In genomic region chr19:4300271-4300704, GRCm38 (mm10) we compare ENCODE assay signal across 7 mouse cellular contexts. TPM values are rescaled to one million over a fixed set of nuclear protein-coding genes. Genes with fewer than 3 reads are reported as not detected.
A peak's percentile ranks its signal among the peaks of the same experiment; 100 is the strongest.
DNase-seq lines count a peak whose midpoint lies in the region; ATAC-seq and TF ChIP-seq lines count a peak whose summit lies in the region.

No protein-coding gene starts in this region.

- H3K27me3 ChIP-seq in kidney, adult 2 months (replicated peaks; ENCODE audit: control insufficient read depth, insufficient read depth, low read length) = no peaks in the 10 kb centered on the region
- no peaks in the 10 kb centered on the region for H3K27me3 ChIP-seq in intestine, embryonic 15.5 days (replicated peaks)
- H3K27me3 ChIP-seq in stomach, postnatal 0 days (ENCODE audit: control insufficient read depth, insufficient read depth, low read length) = no peaks in the 10 kb centered on the region

- H3K4me3 ChIP-seq in kidney, adult 2 months (ENCODE audit: insufficient read depth, low read depth, low read length) = no peak overlapping the region
- H3K4me3 ChIP-seq in bone marrow, adult 2 months (replicated peaks; ENCODE audit: control insufficient read depth, low read depth, low read length) = peak overlapping the region; percentile 16
- H3K4me3 ChIP-seq in intestine, embryonic 15.5 days (replicated peaks) = no peak overlapping the region
- H3K4me3 ChIP-seq in stomach, postnatal 0 days (ENCODE audit: low read depth, low read length) = no peak overlapping the region

- no peaks in the 10 kb centered on the region for H3K36me3 ChIP-seq in kidney, adult 2 months (ENCODE audit: control insufficient read depth, insufficient read depth, low read length)
- peaks cover 4% of the 10 kb centered on the region; the same call in 1 of the 2 replicates for H3K36me3 ChIP-seq in intestine, embryonic 15.5 days
- H3K36me3 ChIP-seq in stomach, postnatal 0 days (ENCODE audit: control insufficient read depth, insufficient read depth, low read length) = no peaks in the 10 kb centered on the region; the same call in 1 of the 2 replicates

- peak; percentile 48 for DNase-seq in kidney, adult 2 months
- no peak for DNase-seq in kidney, adult 18-20 months
- peak; percentile 86 for DNase-seq in lung, postnatal 36 days
- DNase-seq in stomach, postnatal 0 days (ENCODE audit: low spot score) = peak; percentile 53
- DNase-seq in left cerebral cortex, adult 8-10 months (ENCODE audit: low spot score in 2 of 2) = no peak

- 52% methylated on average over 7 of the region's 7 CpGs for WGBS in kidney, adult 2 months
- 3% methylated on average over 7 of the region's 7 CpGs for WGBS in bone marrow, adult 2 months
- WGBS in intestine, embryonic 15.5 days = 45% methylated on average over 7 of the region's 7 CpGs
- WGBS in stomach, postnatal 0 days = 32% methylated on average over 7 of the region's 7 CpGs

- TF ChIP-seq CTCF in kidney, adult 2 months (conservative IDR thresholded peaks at IDR 0.05; ENCODE audit: insufficient read depth, insufficient read length, low read depth, low read length) = no peak
- TF ChIP-seq CTCF in bone marrow, adult 2 months (IDR thresholded peaks at IDR 0.05; ENCODE audit: control insufficient read depth, insufficient read depth, low read length) = no peak
- no peak for TF ChIP-seq CTCF in stomach, postnatal 0 days (IDR thresholded peaks at IDR 0.05; ENCODE audit: low read depth)

- H3K9ac ChIP-seq in intestine, embryonic 15.5 days = no peak overlapping the region
- H3K9ac ChIP-seq in stomach, postnatal 0 days (ENCODE audit: low read length) = 0 out of 2 replicates have a peak overlapping the region, but pooled peaks have one; percentile 2

- no peak for TF ChIP-seq EP300 in stomach, postnatal 0 days (optimal IDR thresholded peaks at IDR 0.05)

- H3K27ac ChIP-seq in kidney, adult 2 months (ENCODE audit: insufficient read depth, low read depth, low read length) = peak overlapping the region; percentile 25; the same call in 1 of the 2 replicates
- H3K27ac ChIP-seq in bone marrow, adult 2 months (ENCODE audit: control insufficient read depth, insufficient read depth, low read depth, low read length, poor library complexity) = peak overlapping the region; percentile 88
- H3K27ac ChIP-seq in intestine, embryonic 15.5 days = peak overlapping the region; percentile 87
- peak overlapping the region; percentile 83 for H3K27ac ChIP-seq in stomach, postnatal 0 days (replicated peaks)

- H3K4me1 ChIP-seq in kidney, adult 2 months (ENCODE audit: control insufficient read depth, insufficient read depth, low read length) = peaks cover 51% of the 10 kb centered on the region
- H3K4me1 ChIP-seq in bone marrow, adult 2 months (ENCODE audit: control insufficient read depth, insufficient read depth, low read length) = peaks cover 29% of the 10 kb centered on the region
- H3K4me1 ChIP-seq in intestine, embryonic 15.5 days (replicated peaks) = peaks cover 74% of the 10 kb centered on the region
- H3K4me1 ChIP-seq in stomach, postnatal 0 days (replicated peaks; ENCODE audit: control insufficient read depth, insufficient read depth) = peaks cover 24% of the 10 kb centered on the region

- 0 out of 2 replicates have a peak overlapping the region, but pooled peaks have one; percentile 11 for H3K4me2 ChIP-seq in intestine, embryonic 15.5 days (replicated peaks)
- H3K4me2 ChIP-seq in stomach, postnatal 0 days (replicated peaks; ENCODE audit: low read depth) = no peak overlapping the region

- no peak; the same call in 1 of the 2 replicates for ATAC-seq in intestine, embryonic 15.5 days
- ATAC-seq in stomach, postnatal 0 days (ENCODE audit: low FRiP score, low TSS enrichment) = peak; percentile 41

- TF ChIP-seq POLR2A in kidney, adult 2 months (IDR thresholded peaks at IDR 0.05; ENCODE audit: low read depth, low read length) = no peak
- TF ChIP-seq POLR2A in bone marrow, adult 2 months (IDR thresholded peaks at IDR 0.05; ENCODE audit: borderline replicate concordance, control insufficient read depth, low read depth, low read length) = peak; percentile 79; the same call in 1 of the 2 replicates

- H3K9me3 ChIP-seq in intestine, embryonic 15.5 days = no peaks in the 10 kb centered on the region
- no peaks in the 10 kb centered on the region for H3K9me3 ChIP-seq in stomach, postnatal 0 days (ENCODE audit: control insufficient read depth, low read length)

RNA-seq across cellular contexts. Expression of gene Grk2, which starts 5.7 kb away (rescaled TPM):
- 56.7 and 60.3 TPM in 2 replicates for polyA plus RNA-seq in kidney, adult 2 months (2012; rRNA removed)
- 153 and 243 TPM in 2 replicates for polyA plus RNA-seq in bone marrow, adult 2 months (2011; ENCODE audit: insufficient read depth, insufficient read length, low replicate concordance, missing spikeins)
- 18.2 and 18.3 TPM in 2 replicates for polyA plus RNA-seq in intestine, embryonic 15.5 days (2015; fragmentation: Nextera tagmentation; extraction: Ambion mirVana)
- 19.3 and 25.5 TPM in 2 replicates for polyA plus RNA-seq in stomach, postnatal 0 days (2015; fragmentation: Nextera tagmentation; extraction: Ambion mirVana)
- total RNA-seq in left cerebral cortex, adult 8-10 months (2022) = 100 to 1,000 TPM; 191 to 210 (median 203) TPM

RNA-seq across cellular contexts. Expression of gene Ankrd13d, which starts 17.4 kb away (rescaled TPM):
- polyA plus RNA-seq in kidney, adult 2 months (2012; rRNA removed) = 4.2 and 5.1 TPM in 2 replicates
- polyA plus RNA-seq in bone marrow, adult 2 months (2011; ENCODE audit: insufficient read depth, insufficient read length, low replicate concordance, missing spikeins) = 8.4 and 53.2 TPM in 2 replicates
- polyA plus RNA-seq in intestine, embryonic 15.5 days (2015; fragmentation: Nextera tagmentation; extraction: Ambion mirVana) = 5.3 and 5.7 TPM in 2 replicates
- 5.0 and 5.2 TPM in 2 replicates for polyA plus RNA-seq in stomach, postnatal 0 days (2015; fragmentation: Nextera tagmentation; extraction: Ambion mirVana)
- 10 to 100 TPM; 60.1 to 72.5 (median 69.0) TPM for total RNA-seq in left cerebral cortex, adult 8-10 months (2022)

RNA-seq across cellular contexts. Expression of gene Ssh3, which starts 31.3 kb away (rescaled TPM):
- polyA plus RNA-seq in kidney, adult 2 months (2012; rRNA removed) = 39.0 and 61.4 TPM in 2 replicates
- 16.9 and 20.7 TPM in 2 replicates for polyA plus RNA-seq in bone marrow, adult 2 months (2011; ENCODE audit: insufficient read depth, insufficient read length, low replicate concordance, missing spikeins)
- polyA plus RNA-seq in intestine, embryonic 15.5 days (2015; fragmentation: Nextera tagmentation; extraction: Ambion mirVana) = 22.2 and 24.8 TPM in 2 replicates
- polyA plus RNA-seq in stomach, postnatal 0 days (2015; fragmentation: Nextera tagmentation; extraction: Ambion mirVana) = 36.9 and 41.0 TPM in 2 replicates
- 10 to 100 TPM; 40.6 to 55.7 (median 51.5) TPM for total RNA-seq in left cerebral cortex, adult 8-10 months (2022)

Comparison
In these comparisons a context has a peak if more than half of its experiments do, and no peak if none do; other contexts are left out.
1. DNase-seq: peak in kidney, adult 2 months (single experiment), lung, postnatal 36 days (single experiment) and stomach, postnatal 0 days (single experiment); none in kidney, adult 18-20 months (single experiment) and left cerebral cortex, adult 8-10 months (0 of 2).
2. H3K27ac ChIP-seq: peak in every context shown above with its lines; median percentile 88 in bone marrow, adult 2 months; 87 in intestine, embryonic 15.5 days; 83 in stomach, postnatal 0 days; 25 in kidney, adult 2 months.